Mouse (Mus musculus) bone marrow macrophage, adult 2 months (primary cell): ENCODE measurements at regions not wholly inside any gene's neighbourhood (a gene's known extent, or its start where the extent isn't known, plus 50 kb on each side); places are given as distances from the start of the nearest gene placed in this dataset.

Source experiments
- H3K27ac ChIP-seq: 2 replicates; pipeline ENCODE4 v1.5.1; 2012; ENCODE audit warnings: low read depth, low read length; ENCODE audit not compliant: insufficient read depth
- H3K4me1 ChIP-seq: 2 replicates; pipeline ENCODE4 v1.6.1; 2012; ENCODE audit warnings: low read length; ENCODE audit not compliant: control insufficient read depth, insufficient read depth
- H3K4me3 ChIP-seq: 2 replicates; pipeline ENCODE4 v1.5.1; 2012; ENCODE audit warnings: mild to moderate bottlenecking, low read length, moderate library complexity; ENCODE audit not compliant: insufficient read depth
- CTCF ChIP-seq: IDR thresholded peaks from 2 replicates; pipeline ENCODE4 v1.5.1; 2012; ENCODE audit warnings: low read depth, mild to moderate bottlenecking, low read length, moderate library complexity
- POLR2A ChIP-seq: IDR thresholded peaks from 2 replicates; pipeline ENCODE4 v1.6.1; 2012; ENCODE audit warnings: mild to moderate bottlenecking, low read depth, low read length, borderline replicate concordance

- Histone ChIP-seq H3K4me3 (no peak overlapping the region), H3K27ac (no peak overlapping the region), H3K4me1 (no peaks in the 10 kb centered on the region)
- TF ChIP-seq POLR2A = no peak
- no peak for TF ChIP-seq CTCF
Measured at GRCm38 (mm10) chr3:9373896-9374295, 236.0 kb downstream of the Zfp704 start.

- Histone ChIP-seq H3K4me3 (no peak overlapping the region), H3K27ac (no peak overlapping the region), H3K4me1 (no peaks in the 10 kb centered on the region)
- TF ChIP-seq CTCF = no peak
- no peak for TF ChIP-seq POLR2A
Measured at GRCm38 (mm10) chr3:9370096-9370495, 239.8 kb downstream of the Zfp704 start.

DNA sequence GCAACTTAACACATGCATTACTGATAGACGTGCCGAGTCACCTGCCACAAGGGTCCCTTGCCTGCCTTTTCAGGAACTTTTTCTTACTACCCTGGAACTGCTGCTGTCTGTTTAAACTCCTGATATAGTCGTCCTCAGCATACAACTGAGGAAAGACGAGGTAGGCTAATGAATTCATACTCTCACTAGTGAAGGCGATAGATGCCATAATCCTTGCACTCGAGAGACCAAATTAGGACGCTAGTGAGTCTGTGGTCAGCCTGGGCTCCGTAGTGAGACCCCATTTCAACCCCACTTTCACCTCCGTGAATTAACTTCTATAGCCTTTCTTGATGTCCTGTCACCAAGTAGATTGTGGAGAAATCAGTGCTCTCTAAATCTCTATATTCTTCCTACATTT is 244.1 kb downstream of the Zfp704 start:
- H3K4me3 ChIP-seq = no peak overlapping the region
- no peaks in the 10 kb centered on the region for H3K4me1 ChIP-seq
- no peak overlapping the region for H3K27ac ChIP-seq
- no peak for TF ChIP-seq POLR2A
- TF ChIP-seq CTCF = no peak

DNA sequence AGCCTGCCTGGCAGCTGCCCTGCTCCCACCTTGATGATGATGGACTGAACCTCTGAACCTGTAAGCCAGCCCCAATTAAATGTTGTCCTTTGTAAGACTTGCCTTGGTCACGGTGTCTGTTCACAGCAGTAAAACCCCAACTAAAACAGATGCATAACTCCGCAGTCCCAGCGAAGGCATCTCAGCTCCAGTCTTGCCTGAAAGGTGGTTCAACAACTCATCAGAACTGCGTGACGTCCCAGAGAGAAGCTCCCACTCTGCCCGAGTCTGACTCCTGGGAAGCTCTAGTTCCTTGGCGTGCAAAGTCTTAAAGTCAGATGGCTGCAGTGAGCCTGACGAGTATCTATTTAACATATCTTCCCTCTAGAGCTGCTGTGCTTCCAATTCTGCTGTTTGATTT is 250.7 kb downstream of the Zfp704 start:
- Histone ChIP-seq H3K4me3 (no peak overlapping the region), H3K27ac (no peak overlapping the region), H3K4me1 (no peaks in the 10 kb centered on the region)
- no peak for TF ChIP-seq CTCF
- no peak for TF ChIP-seq POLR2A

- Histone ChIP-seq H3K4me1 (no peaks in the 10 kb centered on the region), H3K27ac (no peak overlapping the region), H3K4me3 (no peak overlapping the region)
- TF ChIP-seq CTCF = no peak
- TF ChIP-seq POLR2A = no peak
Measured at GRCm38 (mm10) chr3:9358111-9358510, 251.8 kb downstream of the Zfp704 start.

GRCm38 (mm10) chr3:9357639-9358038 is 252.2 kb downstream of the Zfp704 start:
- TF ChIP-seq CTCF (no peak), POLR2A (no peak)
- H3K4me1 ChIP-seq = no peaks in the 10 kb centered on the region
- H3K27ac ChIP-seq = no peak overlapping the region
- H3K4me3 ChIP-seq = no peak overlapping the region

DNA sequence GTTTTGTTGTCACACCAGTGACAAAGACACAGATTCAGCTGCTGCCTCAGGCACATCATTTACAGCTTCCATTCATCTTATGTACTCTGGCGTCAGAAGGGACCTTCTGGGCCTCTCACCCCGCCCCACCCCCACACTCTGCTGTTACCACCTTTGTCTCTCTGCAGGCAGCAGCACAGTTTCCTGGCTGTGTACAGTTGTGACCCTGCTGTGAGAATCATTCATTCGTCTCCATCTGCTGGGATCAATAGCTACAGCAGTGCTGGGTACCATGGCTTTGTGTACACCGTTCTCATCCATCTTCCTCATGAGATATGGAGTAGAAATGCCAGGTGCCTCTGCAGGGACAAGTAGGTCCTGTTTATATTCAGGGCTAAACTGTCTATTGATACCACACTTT is 254.0 kb downstream of the Zfp704 start:
- Histone ChIP-seq H3K4me1 (no peaks in the 10 kb centered on the region), H3K27ac (no peak overlapping the region), H3K4me3 (no peak overlapping the region)
- TF ChIP-seq POLR2A (no peak), CTCF (no peak)

DNA sequence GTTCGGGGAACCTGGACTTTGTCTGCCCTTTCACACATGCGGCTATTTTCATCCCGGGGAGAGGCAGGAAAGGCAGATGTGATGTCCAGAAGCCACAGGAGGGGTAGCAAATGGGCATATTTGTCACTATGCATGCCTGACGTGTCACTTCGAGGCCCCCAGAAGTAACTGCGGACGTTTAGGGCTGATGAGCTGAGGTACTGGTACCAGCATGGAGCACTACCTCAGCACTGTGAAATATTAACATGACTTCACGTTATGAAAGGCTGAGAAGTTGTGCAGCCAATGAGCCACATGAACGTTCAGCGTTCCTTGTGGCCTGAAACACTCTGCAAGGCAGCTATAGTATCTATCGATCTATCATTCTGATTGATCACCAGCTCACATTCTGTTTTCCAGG is 255.1 kb downstream of the Zfp704 start:
- Histone ChIP-seq H3K4me1 (no peaks in the 10 kb centered on the region), H3K4me3 (no peak overlapping the region), H3K27ac (no peak overlapping the region)
- TF ChIP-seq CTCF = no peak
- TF ChIP-seq POLR2A = no peak

DNA sequence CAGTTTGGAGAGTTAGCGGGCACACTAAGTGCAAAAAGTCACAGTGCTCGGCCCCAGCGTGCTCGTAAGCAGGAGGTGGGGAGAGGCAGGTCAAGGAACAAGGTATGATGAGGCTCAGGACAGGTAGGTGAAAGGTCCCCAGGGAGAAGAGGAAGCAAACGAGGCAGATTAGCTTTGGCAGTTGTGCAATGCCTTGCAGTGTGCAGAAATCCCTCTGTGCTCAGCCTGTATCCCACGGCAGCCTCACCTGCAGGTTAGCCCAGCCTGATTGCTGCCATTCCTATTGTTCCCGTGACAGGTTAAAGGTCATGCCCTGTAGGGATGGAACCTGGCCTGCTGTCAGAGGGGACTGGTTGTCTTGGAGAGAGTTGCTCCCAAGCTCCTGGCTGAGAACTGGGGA is 257.6 kb downstream of the Zfp704 start:
- no peak overlapping the region for H3K4me3 ChIP-seq
- TF ChIP-seq CTCF = no peak
- no peak for TF ChIP-seq POLR2A
- peaks cover 2% of the 10 kb centered on the region; the same call in 1 of the 2 replicates for H3K4me1 ChIP-seq
- H3K27ac ChIP-seq = no peak overlapping the region

- H3K4me3 ChIP-seq = no peak overlapping the region
- no peak for TF ChIP-seq CTCF
- no peak for TF ChIP-seq POLR2A
Measured at GRCm38 (mm10) chr3:9349822-9350221, 260.1 kb downstream of the Zfp704 start.

GRCm38 (mm10) chr3:9347446-9347860 is 262.4 kb downstream of the Zfp704 start:
- H3K4me3 ChIP-seq = peak overlapping the region; percentile 56
- no peak overlapping the region for H3K27ac ChIP-seq
- no peak for TF ChIP-seq POLR2A
- TF ChIP-seq CTCF = no peak
- peaks cover 3% of the 10 kb centered on the region; the same call in 1 of the 2 replicates for H3K4me1 ChIP-seq

More at GRCm38 (mm10) chr3:9349822-9350221, 260.1 kb downstream of the Zfp704 start:
- H3K27ac ChIP-seq = no peak overlapping the region
- H3K4me1 ChIP-seq = peaks cover 3% of the 10 kb centered on the region; the same call in 1 of the 2 replicates
